26 mouse cellular contexts compared by ENCODE assay signal in the genomic region with DNA sequence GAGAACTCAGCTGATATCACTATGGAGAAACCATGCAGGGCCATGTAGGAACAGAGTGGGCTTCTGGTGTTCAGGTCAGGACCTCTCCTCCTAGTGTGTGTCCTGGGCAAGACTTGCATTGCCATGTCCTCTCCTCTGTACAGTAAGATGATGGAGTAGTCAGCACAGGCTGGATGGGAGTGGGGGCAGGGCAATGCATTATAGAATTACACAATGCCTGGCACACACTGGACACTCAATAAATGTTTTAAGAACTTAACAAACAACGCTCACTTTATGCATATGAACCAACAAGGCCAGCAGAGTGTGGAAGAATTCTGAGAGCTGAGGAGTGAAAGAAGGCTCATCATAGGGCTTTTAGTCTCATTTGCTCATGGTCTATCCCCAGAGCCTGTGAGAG.
DNase-seq lines count a peak whose midpoint lies in the region; ATAC-seq lines count a peak whose summit lies in the region.
"Had no signal": no experiment of that assay in that cellular context is flagged by ENCODE, and none has a peak within 500 bp of the region (broad histone marks: within the 10 kb centered on the region; RNA-seq: fewer than 3 reads in every experiment).

No protein-coding gene starts in this region.

- no peak for ATAC-seq in midbrain, embryonic 14.5 days (ENCODE audit: low FRiP score, low TSS enrichment)
- ATAC-seq in lung, embryonic 16.5 days (ENCODE audit: low read depth) = peak; percentile 34; the same call in 1 of the 2 replicates
- ATAC-seq: forebrain, embryonic 13.5 days; forebrain, embryonic 16.5 days; Patski had no signal

- H3K27me3 ChIP-seq in midbrain, embryonic 14.5 days (ENCODE audit: control insufficient read depth, insufficient read depth, low read length) = no peaks in the 10 kb centered on the region
- H3K27me3 ChIP-seq in midbrain, embryonic 10.5 days (ENCODE audit: low read depth, poor library complexity, severe bottlenecking) = no peaks in the 10 kb centered on the region
- no peaks in the 10 kb centered on the region for H3K27me3 ChIP-seq in lung, embryonic 16.5 days (ENCODE audit: control insufficient read depth, insufficient read depth, low read depth, low read length)
- H3K27me3 ChIP-seq: forebrain, embryonic 13.5 days; heart, embryonic 13.5 days; Patski had no signal

- no peaks in the 10 kb centered on the region for H3K36me3 ChIP-seq in midbrain, embryonic 14.5 days (ENCODE audit: control insufficient read depth, insufficient read depth, low read length)
- no peaks in the 10 kb centered on the region for H3K36me3 ChIP-seq in midbrain, embryonic 10.5 days
- H3K36me3 ChIP-seq in lung, embryonic 16.5 days (ENCODE audit: control insufficient read depth, insufficient read depth, low read length) = no peaks in the 10 kb centered on the region
- H3K36me3 ChIP-seq: forebrain, embryonic 10.5 days; heart, embryonic 10.5 days; heart, embryonic 13.5 days had no signal

- no peak overlapping the region for H3K9ac ChIP-seq in midbrain, embryonic 14.5 days (replicated peaks; ENCODE audit: low read length)
- no peak overlapping the region for H3K9ac ChIP-seq in lung, embryonic 16.5 days (ENCODE audit: low read length)
- H3K9ac ChIP-seq: forebrain, embryonic 13.5 days; heart, embryonic 13.5 days; hindbrain, embryonic 14.5 days had no signal

- 0 out of 2 replicates have a peak overlapping the region, but pooled peaks have one; percentile 22 for H3K27ac ChIP-seq in midbrain, embryonic 14.5 days (replicated peaks; ENCODE audit: low read depth, low read length)
- no peak overlapping the region for H3K27ac ChIP-seq in midbrain, embryonic 10.5 days (replicated peaks)
- H3K27ac ChIP-seq in lung, embryonic 16.5 days (ENCODE audit: low read length) = no peak overlapping the region
- H3K27ac ChIP-seq: forebrain, embryonic 10.5 days; forebrain, embryonic 13.5 days; heart, adult 2 months; heart, embryonic 10.5 days; heart, embryonic 13.5 days; hindbrain, embryonic 14.5 days had no signal

- H3K9me3 ChIP-seq in midbrain, embryonic 14.5 days (ENCODE audit: control insufficient read depth, low read length) = no peaks in the 10 kb centered on the region
- no peaks in the 10 kb centered on the region for H3K9me3 ChIP-seq in midbrain, embryonic 10.5 days (replicated peaks)
- no peaks in the 10 kb centered on the region for H3K9me3 ChIP-seq in lung, embryonic 16.5 days (ENCODE audit: control insufficient read depth, low read length)
- H3K9me3 ChIP-seq: forebrain, embryonic 10.5 days; forebrain, embryonic 13.5 days; heart, embryonic 10.5 days; heart, embryonic 13.5 days had no signal

- WGBS in midbrain, embryonic 14.5 days = 96% methylated on average over 1 of the region's 1 CpGs
- 95% methylated on average over 1 of the region's 1 CpGs for WGBS in midbrain, embryonic 10.5 days
- 70% methylated on average over 1 of the region's 1 CpGs for WGBS in lung, embryonic 16.5 days

- H3K4me3 ChIP-seq in midbrain, embryonic 14.5 days (replicated peaks; ENCODE audit: low read depth, low read length) = no peak overlapping the region
- H3K4me3 ChIP-seq in midbrain, embryonic 10.5 days = no peak overlapping the region
- no peak overlapping the region for H3K4me3 ChIP-seq in lung, embryonic 16.5 days (ENCODE audit: low read length)
- H3K4me3 ChIP-seq: forebrain, embryonic 10.5 days; forebrain, embryonic 13.5 days; heart, adult 2 months; heart, embryonic 10.5 days; heart, embryonic 13.5 days had no signal

- no peak overlapping the region for H3K4me2 ChIP-seq in midbrain, embryonic 14.5 days (ENCODE audit: low read length)
- no peak overlapping the region for H3K4me2 ChIP-seq in lung, embryonic 16.5 days (ENCODE audit: low read depth, low read length)
- H3K4me2 ChIP-seq: forebrain, embryonic 13.5 days; heart, embryonic 13.5 days; hindbrain, embryonic 14.5 days had no signal

- DNase-seq in midbrain, embryonic 14.5 days = no peak
- no peak for DNase-seq in midbrain, embryonic 10.5 days (ENCODE audit: low spot score)
- peak; percentile 17 for DNase-seq in adipocyte (ENCODE audit: low spot score)
- peak; percentile 58 for DNase-seq in lung, postnatal 36 days
- DNase-seq in spleen, postnatal 4 days (ENCODE audit: low spot score in 2 of 2) = no peak
- no peak for DNase-seq in kidney, adult 11 months
- DNase-seq in c-Kit-positive CD71-positive TER-119-positive erythroid progenitor cells, embryonic 14.5 days (ENCODE audit: low spot score) = no peak
- DNase-seq: adrenal gland, adult 2 months; adrenal gland, postnatal 14 days; cerebellum, adult 11-12 months; cerebellum, adult 8-10 months; cerebellum, postnatal 36 days; embryo, embryonic 11 days; gastrocnemius, postnatal 10 days; gastrocnemius, postnatal 36 days; heart, adult 2 months; heart, postnatal 14 days; heart, postnatal 4 days had no signal

- H3K4me1 ChIP-seq in midbrain, embryonic 14.5 days (ENCODE audit: control insufficient read depth, insufficient read depth, low read length) = no peaks in the 10 kb centered on the region
- H3K4me1 ChIP-seq in midbrain, embryonic 10.5 days = peaks cover 3% of the 10 kb centered on the region; the same call in 1 of the 2 replicates
- peaks cover 10% of the 10 kb centered on the region for H3K4me1 ChIP-seq in lung, embryonic 16.5 days (replicated peaks; ENCODE audit: control insufficient read depth, insufficient read depth, low read length)
- H3K4me1 ChIP-seq: forebrain, embryonic 10.5 days had no signal

Comparison
In these comparisons a context has a peak if more than half of its experiments do, and no peak if none do; other contexts are left out.
1. DNase-seq: peak in adipocyte (single experiment) and lung, postnatal 36 days (single experiment); none in midbrain, embryonic 14.5 days (single experiment), midbrain, embryonic 10.5 days (single experiment), spleen, postnatal 4 days (0 of 2), kidney, adult 11 months (single experiment) and c-Kit-positive CD71-positive TER-119-positive erythroid progenitor cells, embryonic 14.5 days (single experiment).